Mouse (Mus musculus) heart, adult 2 months (tissue): ENCODE results near the gene Slc2a1. TPM values are rescaled to one million over a fixed set of nuclear protein-coding genes. Genes with fewer than 3 reads are reported as not detected.

Experiments used
- DNase-seq, 2 experiments: peaks; one replicate each; pipeline ENCODE4 v3.0.0; 2021
- H3K27ac ChIP-seq: fragments of 200-600 bp; 2 replicates; pipeline ENCODE4 v1.8.1; 2022
- H3K27me3 ChIP-seq: fragments of 200-500 bp; 2 replicates; pipeline ENCODE4 v1.6.1; 2012; ENCODE audit warnings: mild to moderate bottlenecking, low read length, inconsistent platforms, mixed read lengths; ENCODE audit not compliant: control insufficient read depth, insufficient read depth
- H3K36me3 ChIP-seq: fragments of 200-500 bp; 2 replicates; pipeline ENCODE4 v1.6.1; 2012; ENCODE audit warnings: low read length, inconsistent platforms; ENCODE audit not compliant: control insufficient read depth, insufficient read depth
- H3K4me1 ChIP-seq: fragments of 200-500 bp; 2 replicates; pipeline ENCODE4 v1.6.1; 2011; ENCODE audit warnings: low read length; ENCODE audit not compliant: control insufficient read depth, insufficient read depth
- H3K4me3 ChIP-seq: fragments of 200-600 bp; 2 replicates; pipeline ENCODE4 v1.8.1; 2022
- H3K79me2 ChIP-seq: fragments of 200-500 bp; replicated peaks from 2 replicates; pipeline ENCODE4 v1.6.1; 2012; ENCODE audit warnings: mild to moderate bottlenecking, inconsistent platforms, low read length, moderate library complexity, mixed read lengths; ENCODE audit not compliant: control insufficient read depth, insufficient read depth
- H3K9ac ChIP-seq: fragments of 200-500 bp; 2 replicates; pipeline ENCODE4 v1.6.1; 2012; ENCODE audit warnings: low read depth, mild to moderate bottlenecking, control low read depth, inconsistent platforms, low read length, mixed read lengths
- CTCF ChIP-seq: fragments of 200-600 bp; IDR thresholded peaks from 2 replicates; pipeline ENCODE4 v1.8.1; 2022; ENCODE audit warnings: antibody characterized with exemption, mild to moderate bottlenecking, moderate library complexity
- EP300 ChIP-seq: fragments of 200-500 bp; IDR thresholded peaks from 2 replicates; pipeline ENCODE4 v1.6.1; 2011; ENCODE audit warnings: low read depth, low read length, control low read depth; ENCODE audit not compliant: insufficient read depth
- POLR2A ChIP-seq: fragments of 200-500 bp; IDR thresholded peaks from 2 replicates; pipeline ENCODE4 v1.6.1; 2011; ENCODE audit warnings: mild to moderate bottlenecking, low read depth, low read length, control low read depth; ENCODE audit not compliant: insufficient read depth
- WGBS: fragments of 180-500 bp; shearing (Covaris S2); methylation state at CpG from one replicate; pipeline ENCODE4 v1.1.7; 2018; 5-methylcytosine and 5-hydroxymethylcytosine counted together
- intact Hi-C: fragments of 180-260 bp; cut with DNase I; formaldehyde crosslinking; loops from one replicate; pipeline ENCODE4 v1.15.1; 2025
- polyA plus RNA-seq: library from polyadenylated mRNA; depleted of rRNA; stranded (reverse); fragments of >200 nt; gene quantifications from 2 replicates; pipeline ENCODE4 v1.2.3, GENCODE M21; 2012
- total RNA-seq, 2 experiments: library from RNA; stranded (reverse); gene quantifications; 2 replicates each; pipeline ENCODE4 v1.2.3; 2021

Gene Slc2a1
- total and polyA plus RNA-seq, 3 experiments: 8.9 to 18.9 (median 16.6) TPM

- Histone ChIP-seq H3K79me2 (no peaks in the 10 kb centered on the region), H3K4me1 (peaks cover 2% of the 10 kb centered on the region; the same call in 1 of the 2 replicates), H3K27me3 (no peaks in the 10 kb centered on the region), H3K36me3 (no peaks in the 10 kb centered on the region), H3K27ac (no peak overlapping the region), H3K4me3 (no peak overlapping the region), H3K9ac (no peak overlapping the region)
- DNase-seq: no peak
- TF ChIP-seq CTCF (no peak), POLR2A (no peak), EP300 (no peak)
- intact Hi-C loops: no loop called here
- 67% methylated on average over 7 of the region's 7 CpGs for WGBS
Observed at GRCm38 (mm10) chr4:119102350-119103126, 6.0 kb upstream of the Slc2a1 start.

GRCm38 (mm10) chr4:119104847-119105246, 3.7 kb upstream of the Slc2a1 start:
- no peak for TF ChIP-seq EP300
- TF ChIP-seq CTCF: no peak
- no peak for TF ChIP-seq POLR2A
- Histone ChIP-seq H3K27ac (no peak overlapping the region), H3K4me1 (no peaks in the 10 kb centered on the region), H3K79me2 (no peaks in the 10 kb centered on the region), H3K27me3 (no peaks in the 10 kb centered on the region), H3K36me3 (no peaks in the 10 kb centered on the region), H3K4me3 (no peak overlapping the region), H3K9ac (no peak overlapping the region)
- intact Hi-C loops: no loop called here
- DNase-seq: no peak
- WGBS: 58% methylated on average over 4 of the region's 4 CpGs

GRCm38 (mm10) chr4:119105704-119106103, 2.8 kb upstream of the Slc2a1 start:
- H3K4me1 ChIP-seq: no peaks in the 10 kb centered on the region
- TF ChIP-seq EP300 (no peak), POLR2A (no peak), CTCF (no peak)
- H3K27ac ChIP-seq: no peak overlapping the region
- H3K36me3 ChIP-seq: no peaks in the 10 kb centered on the region
- intact Hi-C loops: no loop called here
- H3K27me3 ChIP-seq: no peaks in the 10 kb centered on the region
- peak; percentile 58 to 78 for DNase-seq
- H3K9ac ChIP-seq: 0 out of 2 replicates have a peak overlapping the region, but pooled peaks have one; percentile 23
- under 1% methylated on average over 18 of the region's 18 CpGs for WGBS
- H3K4me3 ChIP-seq: peak overlapping the region; percentile 31; the same call in 1 of the 2 replicates
- no peaks in the 10 kb centered on the region for H3K79me2 ChIP-seq

GRCm38 (mm10) chr4:119107867-119108266, 644 bp upstream of the Slc2a1 start:
- intact Hi-C loops: no loop called here
- H3K4me3 ChIP-seq: no peak overlapping the region
- no peak overlapping the region for H3K9ac ChIP-seq
- H3K79me2 ChIP-seq: no peaks in the 10 kb centered on the region
- 85% methylated on average over 2 of the region's 2 CpGs for WGBS
- no peak for TF ChIP-seq CTCF
- no peak for TF ChIP-seq POLR2A
- TF ChIP-seq EP300: no peak
- DNase-seq: no peak
- H3K4me1 ChIP-seq: no peaks in the 10 kb centered on the region
- no peaks in the 10 kb centered on the region for H3K36me3 ChIP-seq
- no peaks in the 10 kb centered on the region for H3K27me3 ChIP-seq
- no peak overlapping the region for H3K27ac ChIP-seq

- no peak for TF ChIP-seq CTCF
- TF ChIP-seq EP300: no peak
- no peak for TF ChIP-seq POLR2A
- H3K9ac ChIP-seq: 0 out of 2 replicates have a peak overlapping the region, but pooled peaks have one; percentile 27
- H3K79me2 ChIP-seq: 0 out of 2 replicates have a peak, but pooled peaks cover 1% of the 10 kb centered on the region
- 34% methylated on average over 11 of the region's 11 CpGs for WGBS
- H3K27ac ChIP-seq: no peak overlapping the region
- H3K27me3 ChIP-seq: no peaks in the 10 kb centered on the region
- no peaks in the 10 kb centered on the region for H3K36me3 ChIP-seq
- DNase-seq: no peak
- intact Hi-C loops: loop anchor here (5.0 kb wide), 1 partner anchor 63 kb away; the partner anchor contains the start of gene Zfp691
- H3K4me3 ChIP-seq: peak overlapping the region; percentile 72
- H3K4me1 ChIP-seq: no peaks in the 10 kb centered on the region
Observed at GRCm38 (mm10) chr4:119109640-119110039, 1.1 kb downstream of the Slc2a1 start.

- Histone ChIP-seq H3K27me3 (no peaks in the 10 kb centered on the region), H3K79me2 (0 out of 2 replicates have a peak, but pooled peaks cover 1% of the 10 kb centered on the region), H3K4me1 (no peaks in the 10 kb centered on the region), H3K27ac (no peak overlapping the region), H3K4me3 (no peak overlapping the region), H3K36me3 (no peaks in the 10 kb centered on the region), H3K9ac (no peak overlapping the region)
- WGBS: 72% methylated on average over 5 of the region's 5 CpGs
- DNase-seq: no peak
- TF ChIP-seq POLR2A: no peak
- no peak for TF ChIP-seq EP300
- TF ChIP-seq CTCF: no peak
- intact Hi-C loops: loop anchor here (5.0 kb wide), 1 partner anchor 62 kb away; the partner anchor contains the start of gene Zfp691
Observed at GRCm38 (mm10) chr4:119110512-119110911, 2.0 kb downstream of the Slc2a1 start.
